Mouse (Mus musculus): ENCODE data around the gene Tnk1. TPM values are rescaled to one million over a fixed set of nuclear protein-coding genes. Genes with fewer than 3 reads are reported as not detected.

Tnk1 gene
- polyA plus RNA-seq, 1 experiment from 2014 or later = 0.09 TPM

GRCm38 (mm10) chr11:69806378-69806777 is 52.2 kb downstream of the Tnk1 start:
- no peak for ATAC-seq
- 89% methylated on average over 4 of the region's 4 CpGs for WGBS
- no peak overlapping the region for H3K27ac ChIP-seq
- H3K36me3 ChIP-seq (ENCODE audit: poor library complexity, severe bottlenecking) = no peaks in the 10 kb centered on the region
- H3K9ac ChIP-seq = no peak overlapping the region
- 0 out of 2 replicates have a peak, but pooled peaks cover 5% of the 10 kb centered on the region for H3K9me3 ChIP-seq (replicated peaks)
- H3K4me3 ChIP-seq = no peak overlapping the region
- H3K4me1 ChIP-seq = peaks cover 37% of the 10 kb centered on the region
- H3K27me3 ChIP-seq = peaks cover 53% of the 10 kb centered on the region
- H3K4me2 ChIP-seq = no peak overlapping the region

- peak within 1 kb of the TSS; percentile 97 for H3K4me2 ChIP-seq
- 5% methylated on average over 29 of the region's 29 CpGs for WGBS
- H3K36me3 ChIP-seq (ENCODE audit: poor library complexity, severe bottlenecking) = no peaks in the 10 kb centered on the region
- peaks cover 45% of the 10 kb centered on the region for H3K4me1 ChIP-seq
- H3K4me3 ChIP-seq = peak within 1 kb of the TSS; percentile 54
- no peak for ATAC-seq
- H3K27ac ChIP-seq = no peak within 1 kb of the TSS
- no peak within 1 kb of the TSS for H3K9ac ChIP-seq
- 0 out of 2 replicates have a peak, but pooled peaks cover 5% of the 10 kb centered on the region for H3K9me3 ChIP-seq (replicated peaks)
- H3K27me3 ChIP-seq = peaks cover 50% of the 10 kb centered on the region
These were observed 53.3 kb downstream of the Tnk1 start, which contains the start of gene Tmem102 for GRCm38 (mm10) chr11:69804972-69805909. Gene Tmem102, minus strand, starts transcription at chr11:69805624.

DNA sequence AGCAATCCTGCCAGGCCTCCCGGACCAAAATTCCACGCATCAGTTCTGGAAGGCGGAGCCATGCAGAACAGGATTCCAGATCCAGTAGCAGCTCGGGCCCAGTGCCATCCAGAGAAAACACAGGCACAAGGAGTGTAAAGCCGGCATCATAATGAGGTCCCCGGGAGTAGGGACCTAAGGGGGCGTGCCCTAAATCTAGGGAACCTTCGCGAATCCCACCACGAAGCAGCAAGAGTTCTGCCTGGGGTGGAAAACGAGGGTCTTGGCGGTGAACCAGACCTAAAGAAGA is 53.9 kb downstream of the Tnk1 start:
- Histone ChIP-seq H3K27ac (no peak overlapping the region), H3K27me3 (peaks cover 50% of the 10 kb centered on the region), H3K4me2 (peak overlapping the region; percentile 97), H3K9me3 (replicated peaks) (0 out of 2 replicates have a peak, but pooled peaks cover 5% of the 10 kb centered on the region), H3K4me3 (peak overlapping the region; percentile 54), H3K9ac (no peak overlapping the region), H3K4me1 (peaks cover 51% of the 10 kb centered on the region), H3K36me3 (ENCODE audit: poor library complexity, severe bottlenecking) (no peaks in the 10 kb centered on the region)
- WGBS = 8% methylated on average over 12 of the region's 12 CpGs
- no peak for ATAC-seq

GRCm38 (mm10) chr11:69803786-69804651 is 54.5 kb downstream of the Tnk1 start:
- peaks cover 57% of the 10 kb centered on the region for H3K4me1 ChIP-seq

GRCm38 (mm10) chr11:69803328-69803727 is 55.2 kb downstream of the Tnk1 start:
- H3K27me3 ChIP-seq = peaks cover 50% of the 10 kb centered on the region
- H3K4me2 ChIP-seq = peak overlapping the region; percentile 97
- H3K4me1 ChIP-seq = peaks cover 64% of the 10 kb centered on the region
- H3K4me3 ChIP-seq = peak overlapping the region; percentile 54
- H3K9ac ChIP-seq = peak overlapping the region; percentile 76
- H3K9me3 ChIP-seq (replicated peaks) = 0 out of 2 replicates have a peak, but pooled peaks cover 5% of the 10 kb centered on the region
- peak; percentile 4; the same call in 1 of the 2 replicates for ATAC-seq
- 1% methylated on average over 12 of the region's 12 CpGs for WGBS
- H3K36me3 ChIP-seq (ENCODE audit: poor library complexity, severe bottlenecking) = no peaks in the 10 kb centered on the region
- H3K27ac ChIP-seq = no peak overlapping the region

More at GRCm38 (mm10) chr11:69803786-69804651, 54.5 kb downstream of the Tnk1 start:
- peaks cover 50% of the 10 kb centered on the region for H3K27me3 ChIP-seq
- H3K4me2 ChIP-seq = peak overlapping the region; percentile 97
- no peaks in the 10 kb centered on the region for H3K36me3 ChIP-seq (ENCODE audit: poor library complexity, severe bottlenecking)
- 0 out of 2 replicates have a peak, but pooled peaks cover 5% of the 10 kb centered on the region for H3K9me3 ChIP-seq (replicated peaks)
- under 1% methylated on average over 60 of the region's 60 CpGs for WGBS
- ATAC-seq = peak; percentile 22; the same call in 1 of the 2 replicates
- peak overlapping the region; percentile 54 for H3K4me3 ChIP-seq
- H3K27ac ChIP-seq = no peak overlapping the region
- H3K9ac ChIP-seq = peak overlapping the region; percentile 76

GRCm38 (mm10) chr11:69802648-69803105 is 55.9 kb downstream of the Tnk1 start:
- peak overlapping the region; percentile 8 for H3K27ac ChIP-seq
- under 1% methylated on average over 33 of the region's 33 CpGs for WGBS
- H3K4me3 ChIP-seq = peak overlapping the region; percentile 54
- no peaks in the 10 kb centered on the region for H3K36me3 ChIP-seq (ENCODE audit: poor library complexity, severe bottlenecking)
- H3K4me2 ChIP-seq = peak overlapping the region; percentile 97
- 0 out of 2 replicates have a peak, but pooled peaks cover 5% of the 10 kb centered on the region for H3K9me3 ChIP-seq (replicated peaks)
- peak overlapping the region; percentile 76 for H3K9ac ChIP-seq
- peak; percentile 57 for ATAC-seq
- peaks cover 64% of the 10 kb centered on the region for H3K4me1 ChIP-seq
- H3K27me3 ChIP-seq = peaks cover 51% of the 10 kb centered on the region

GRCm38 (mm10) chr11:69801379-69801977 is 57.1 kb downstream of the Tnk1 start, which contains the start of gene Fgf11:
Gene Fgf11, minus strand, starts transcription at chr11:69801857.
- H3K4me2 ChIP-seq = peak within 1 kb of the TSS; percentile 97
- H3K9me3 ChIP-seq (replicated peaks) = 0 out of 2 replicates have a peak, but pooled peaks cover 2% of the 10 kb centered on the region
- H3K36me3 ChIP-seq (ENCODE audit: poor library complexity, severe bottlenecking) = no peaks in the 10 kb centered on the region
- ATAC-seq = no peak
- peaks cover 64% of the 10 kb centered on the region for H3K4me1 ChIP-seq
- 2% methylated on average over 32 of the region's 33 CpGs for WGBS
- H3K9ac ChIP-seq = peak within 1 kb of the TSS; percentile 76
- peaks cover 56% of the 10 kb centered on the region for H3K27me3 ChIP-seq
- peak within 1 kb of the TSS; percentile 91 for H3K27ac ChIP-seq
- peak within 1 kb of the TSS; percentile 54 for H3K4me3 ChIP-seq

Small RNAs within 50 kb of the gene (microRNA-seq; reads per million reads assigned to microRNA genes)
- not detected for gene Mir6924

Other genes with a start within 250 kb of the Tnk1 start
- gene Shbg, start 240.8 kb downstream of the Tnk1 start, polyA plus RNA-seq (2015; fragmentation: Nextera tagmentation; extraction: Ambion mirVana) = not detected in 2 replicates
- 20.6 and 22.7 TPM in 2 replicates for gene Sat2, start 236.7 kb downstream of the Tnk1 start, polyA plus RNA-seq (2015; fragmentation: Nextera tagmentation; extraction: Ambion mirVana)
- gene Fxr2, start 225.7 kb downstream of the Tnk1 start, polyA plus RNA-seq (2015; fragmentation: Nextera tagmentation; extraction: Ambion mirVana) = 38.7 and 42.2 TPM in 2 replicates
- gene Sox15, start 203.4 kb downstream of the Tnk1 start, polyA plus RNA-seq (2015; fragmentation: Nextera tagmentation; extraction: Ambion mirVana) = not detected in 2 replicates
- 89.4 and 95.2 TPM in 2 replicates for gene Mpdu1, start 196.1 kb downstream of the Tnk1 start, polyA plus RNA-seq (2015; fragmentation: Nextera tagmentation; extraction: Ambion mirVana)
- gene Cd68, start 192.6 kb downstream of the Tnk1 start, polyA plus RNA-seq (2015; fragmentation: Nextera tagmentation; extraction: Ambion mirVana) = 4.4 and 5.2 TPM in 2 replicates
- gene Eif4a1, start 186.3 kb downstream of the Tnk1 start, polyA plus RNA-seq (2015; fragmentation: Nextera tagmentation; extraction: Ambion mirVana) = 654 and 701 TPM in 2 replicates
- gene Senp3, start 176.6 kb downstream of the Tnk1 start, polyA plus RNA-seq (2015; fragmentation: Nextera tagmentation; extraction: Ambion mirVana) = 93.7 and 99.6 TPM in 2 replicates
- gene Tnfsf13, start 172.9 kb downstream of the Tnk1 start, polyA plus RNA-seq (2015; fragmentation: Nextera tagmentation; extraction: Ambion mirVana) = 0.15 and 0.43 TPM in 2 replicates
- gene Tnfsf12, start 162.9 kb downstream of the Tnk1 start, polyA plus RNA-seq (2015; fragmentation: Nextera tagmentation; extraction: Ambion mirVana) = 1.00 and 1.1 TPM in 2 replicates
- 0.45 and 0.87 TPM in 2 replicates for gene Tnfsfm13, start 162.6 kb downstream of the Tnk1 start, polyA plus RNA-seq (2015; fragmentation: Nextera tagmentation; extraction: Ambion mirVana)
- gene Polr2a, start 100.1 kb downstream of the Tnk1 start, polyA plus RNA-seq (2015; fragmentation: Nextera tagmentation; extraction: Ambion mirVana) = 23.2 and 24.1 TPM in 2 replicates
- gene Slc35g3, start 96.8 kb downstream of the Tnk1 start, polyA plus RNA-seq (2015; fragmentation: Nextera tagmentation; extraction: Ambion mirVana) = 0.26 and 0.58 TPM in 2 replicates
- gene Zbtb4, start 92.8 kb downstream of the Tnk1 start, polyA plus RNA-seq (2015; fragmentation: Nextera tagmentation; extraction: Ambion mirVana) = 1.6 and 1.8 TPM in 2 replicates
- gene Chrnb1, start 62.8 kb downstream of the Tnk1 start, polyA plus RNA-seq (2015; fragmentation: Nextera tagmentation; extraction: Ambion mirVana) = 1.5 TPM in 2 replicates
- gene Fgf11, start 56.9 kb downstream of the Tnk1 start, polyA plus RNA-seq (2015; fragmentation: Nextera tagmentation; extraction: Ambion mirVana) = 3.3 and 3.8 TPM in 2 replicates
- 0.39 and 1.00 TPM in 2 replicates for gene Tmem102, start 53.1 kb downstream of the Tnk1 start, polyA plus RNA-seq (2015; fragmentation: Nextera tagmentation; extraction: Ambion mirVana)
- gene Gm39566, start 43.4 kb downstream of the Tnk1 start, polyA plus RNA-seq (2015; fragmentation: Nextera tagmentation; extraction: Ambion mirVana) = not detected in 2 replicates
- gene Spem2, start 40.3 kb downstream of the Tnk1 start, polyA plus RNA-seq (2015; fragmentation: Nextera tagmentation; extraction: Ambion mirVana) = not detected in 2 replicates
- 0.37 and 0.52 TPM in 2 replicates for gene Spem1, start 36.5 kb downstream of the Tnk1 start, polyA plus RNA-seq (2015; fragmentation: Nextera tagmentation; extraction: Ambion mirVana)
- 16.6 and 17.0 TPM in 2 replicates for gene Nlgn2, start 20.9 kb downstream of the Tnk1 start, polyA plus RNA-seq (2015; fragmentation: Nextera tagmentation; extraction: Ambion mirVana)
- 340 and 360 TPM in 2 replicates for gene Tmem256, start 20.2 kb downstream of the Tnk1 start, polyA plus RNA-seq (2015; fragmentation: Nextera tagmentation; extraction: Ambion mirVana)
- gene Plscr3, start 12.4 kb downstream of the Tnk1 start, polyA plus RNA-seq (2015; fragmentation: Nextera tagmentation; extraction: Ambion mirVana) = 44.1 and 45.4 TPM in 2 replicates
- gene Tmem95, start 19.3 kb upstream of the Tnk1 start, polyA plus RNA-seq (2015; fragmentation: Nextera tagmentation; extraction: Ambion mirVana) = not detected in 2 replicates
- gene Kctd11, start 22.7 kb upstream of the Tnk1 start, polyA plus RNA-seq (2015; fragmentation: Nextera tagmentation; extraction: Ambion mirVana) = 1.3 and 1.4 TPM in 2 replicates
- 0.28 and 0.34 TPM in 2 replicates for gene Acap1, start 36.8 kb upstream of the Tnk1 start, polyA plus RNA-seq (2015; fragmentation: Nextera tagmentation; extraction: Ambion mirVana)
- 19.1 and 20.3 TPM in 2 replicates for gene 2810408A11Rik, start 42.3 kb upstream of the Tnk1 start, polyA plus RNA-seq (2015; fragmentation: Nextera tagmentation; extraction: Ambion mirVana)
- 15.5 and 20.2 TPM in 2 replicates for gene Neurl4, start 42.3 kb upstream of the Tnk1 start, polyA plus RNA-seq (2015; fragmentation: Nextera tagmentation; extraction: Ambion mirVana)
- 90.1 and 93.2 TPM in 2 replicates for gene Gps2, start 55.2 kb upstream of the Tnk1 start, polyA plus RNA-seq (2015; fragmentation: Nextera tagmentation; extraction: Ambion mirVana)
- gene Eif5a, start 63.2 kb upstream of the Tnk1 start, polyA plus RNA-seq (2015; fragmentation: Nextera tagmentation; extraction: Ambion mirVana) = 1,467 and 1,510 TPM in 2 replicates
- gene Ybx2, start 77.1 kb upstream of the Tnk1 start, polyA plus RNA-seq (2015; fragmentation: Nextera tagmentation; extraction: Ambion mirVana) = 4.5 and 6.0 TPM in 2 replicates
- gene Slc2a4, start 89.5 kb upstream of the Tnk1 start, polyA plus RNA-seq (2015; fragmentation: Nextera tagmentation; extraction: Ambion mirVana) = 9.3 and 12.6 TPM in 2 replicates
- gene Cldn7, start 106.0 kb upstream of the Tnk1 start, polyA plus RNA-seq (2015; fragmentation: Nextera tagmentation; extraction: Ambion mirVana) = 0.59 and 1.4 TPM in 2 replicates
- gene Ctdnep1, start 122.4 kb upstream of the Tnk1 start, polyA plus RNA-seq (2015; fragmentation: Nextera tagmentation; extraction: Ambion mirVana) = 21.1 and 24.3 TPM in 2 replicates
- 157 and 164 TPM in 2 replicates for gene Elp5, start 123.8 kb upstream of the Tnk1 start, polyA plus RNA-seq (2015; fragmentation: Nextera tagmentation; extraction: Ambion mirVana)
- gene Gabarap, start 132.4 kb upstream of the Tnk1 start, polyA plus RNA-seq (2015; fragmentation: Nextera tagmentation; extraction: Ambion mirVana) = 598 and 670 TPM in 2 replicates
- 78.5 and 79.9 TPM in 2 replicates for gene Phf23, start 137.0 kb upstream of the Tnk1 start, polyA plus RNA-seq (2015; fragmentation: Nextera tagmentation; extraction: Ambion mirVana)
- 31.8 and 35.4 TPM in 2 replicates for gene Dvl2, start 141.9 kb upstream of the Tnk1 start, polyA plus RNA-seq (2015; fragmentation: Nextera tagmentation; extraction: Ambion mirVana)
- 48.7 and 51.3 TPM in 2 replicates for gene Acadvl, start 156.7 kb upstream of the Tnk1 start, polyA plus RNA-seq (2015; fragmentation: Nextera tagmentation; extraction: Ambion mirVana)
- gene Dlg4, start 158.2 kb upstream of the Tnk1 start, polyA plus RNA-seq (2015; fragmentation: Nextera tagmentation; extraction: Ambion mirVana) = 26.2 and 31.1 TPM in 2 replicates
- 0.37 and 0.59 TPM in 2 replicates for gene Asgr1, start 195.4 kb upstream of the Tnk1 start, polyA plus RNA-seq (2015; fragmentation: Nextera tagmentation; extraction: Ambion mirVana)
- not detected in 2 replicates for gene Asgr2, start 233.9 kb upstream of the Tnk1 start, polyA plus RNA-seq (2015; fragmentation: Nextera tagmentation; extraction: Ambion mirVana)

Measured in forebrain, embryonic 13.5 days (tissue).